Mouse (Mus musculus) cerebellum, adult 8-10 months (tissue): ENCODE measurements around the gene Cracr2a.
"Not testable (repeated sequence)": the region's sequence is repeated elsewhere in the genome, so short reads cannot be mapped to it uniquely, and the experiment has no call there.

Experiments
- DNase-seq: peaks from one replicate; pipeline ENCODE4 v3.0.0; 2022

The Cracr2a gene

GRCm38 (mm10) chr6:127561231-127562020, at the start of gene Cracr2a:
Gene Cracr2a, plus strand, starts transcription at chr6:127561338.
- DNase-seq, result peak; percentile 22

GRCm38 (mm10) chr6:127513776-127514175, 47.4 kb upstream of the Cracr2a start:
- not testable (repeated sequence) for DNase-seq

- no peak for DNase-seq
Observed at GRCm38 (mm10) chr6:127521176-127521575, 40.0 kb upstream of the Cracr2a start.

- DNase-seq, result no peak
Observed at GRCm38 (mm10) chr6:127522326-127522725, 38.8 kb upstream of the Cracr2a start.

- peak; percentile 14 for DNase-seq
Observed at GRCm38 (mm10) chr6:127524442-127524841, 36.7 kb upstream of the Cracr2a start.

GRCm38 (mm10) chr6:127528625-127529024, 32.5 kb upstream of the Cracr2a start:
- no peak for DNase-seq

- DNase-seq, result peak; percentile 82
Observed at GRCm38 (mm10) chr6:127529451-127529850, 31.7 kb upstream of the Cracr2a start.

- DNase-seq, result no peak
Observed at GRCm38 (mm10) chr6:127530206-127530605, 30.9 kb upstream of the Cracr2a start.

- DNase-seq, result no peak
Observed at GRCm38 (mm10) chr6:127531412-127532205, 29.5 kb upstream of the Cracr2a start.

GRCm38 (mm10) chr6:127532304-127532703, 28.8 kb upstream of the Cracr2a start:
- no peak for DNase-seq

- DNase-seq, result no peak
Observed at GRCm38 (mm10) chr6:127533766-127534165, 27.4 kb upstream of the Cracr2a start.

- DNase-seq, result no peak
Observed at GRCm38 (mm10) chr6:127537035-127537434, 24.1 kb upstream of the Cracr2a start.

GRCm38 (mm10) chr6:127538118-127538517, 23.0 kb upstream of the Cracr2a start:
- no peak for DNase-seq

GRCm38 (mm10) chr6:127539226-127539625, 21.9 kb upstream of the Cracr2a start:
- DNase-seq, result no peak

GRCm38 (mm10) chr6:127539659-127540058, 21.5 kb upstream of the Cracr2a start:
- DNase-seq, result no peak

- no peak for DNase-seq
Observed at GRCm38 (mm10) chr6:127540517-127540916, 20.6 kb upstream of the Cracr2a start.

GRCm38 (mm10) chr6:127541617-127542374, 19.3 kb upstream of the Cracr2a start:
- DNase-seq, result peak; percentile 30

GRCm38 (mm10) chr6:127546676-127547075, 14.5 kb upstream of the Cracr2a start:
- DNase-seq, result no peak

- no peak for DNase-seq
Observed at GRCm38 (mm10) chr6:127552940-127553339, 8.2 kb upstream of the Cracr2a start.

GRCm38 (mm10) chr6:127555553-127555952, 5.6 kb upstream of the Cracr2a start:
- no peak for DNase-seq

GRCm38 (mm10) chr6:127560872-127561230, 287 bp upstream of the Cracr2a start:
- no peak for DNase-seq

GRCm38 (mm10) chr6:127563511-127563910, 2.4 kb downstream of the Cracr2a start:
- no peak for DNase-seq
